Mouse (Mus musculus): Measurements from ENCODE around the gene Unc93b1. TPM values are rescaled to one million over a fixed set of nuclear protein-coding genes. Genes with fewer than 3 reads are reported as not detected.

Unc93b1 gene
- polyA plus RNA-seq, 1 experiment from 2014 or later, result 4.5 TPM

GRCm38 (mm10) chr19:3975866-3976265 is 40.9 kb downstream of the Unc93b1 start:
- 65% methylated on average over 2 of the region's 2 CpGs for WGBS (ENCODE audit: insufficient replicate concordance)
- Histone ChIP-seq H3K4me1 (ENCODE audit: control insufficient read depth, insufficient read depth, low read length) (no peaks in the 10 kb centered on the region), H3K36me3 (ENCODE audit: control insufficient read depth, insufficient read depth, low read length) (no peaks in the 10 kb centered on the region), H3K9ac (ENCODE audit: low read depth, low read length) (no peak overlapping the region), H3K9me3 (replicated peaks; ENCODE audit: control insufficient read depth, low read length) (no peaks in the 10 kb centered on the region), H3K4me3 (ENCODE audit: low read depth, low read length) (no peak overlapping the region), H3K4me2 (no peak overlapping the region), H3K27me3 (ENCODE audit: control insufficient read depth, insufficient read depth, low read length) (no peaks in the 10 kb centered on the region), H3K27ac (ENCODE audit: low read depth, low read length) (no peak overlapping the region)
- no peak for ATAC-seq (replicated peaks; ENCODE audit: insufficient number of reproducible peaks, low FRiP score, low TSS enrichment)

DNA sequence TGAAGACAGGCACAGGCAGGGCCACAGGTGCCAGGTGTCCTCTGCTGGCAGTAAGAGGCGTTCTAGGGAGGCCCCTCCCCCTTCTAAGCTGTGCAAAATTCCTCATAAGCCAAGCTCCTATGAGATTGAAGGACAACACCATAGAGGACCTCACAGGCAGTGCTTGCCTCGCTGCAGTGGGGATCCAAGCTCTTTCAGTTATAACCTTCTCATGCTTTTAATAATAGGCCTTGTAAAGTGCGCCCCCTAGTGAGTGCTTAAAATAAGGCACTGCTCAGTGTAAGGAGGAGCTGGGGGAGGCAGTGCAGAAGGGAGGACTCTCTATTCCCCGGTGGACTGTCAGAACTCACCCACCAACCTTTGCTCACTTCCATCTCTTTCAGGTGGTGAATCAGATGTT is 45.3 kb downstream of the Unc93b1 start:
- WGBS (ENCODE audit: insufficient replicate concordance), result 16% methylated on average over 4 of the region's 4 CpGs
- H3K27ac ChIP-seq (ENCODE audit: low read depth, low read length), result no peak overlapping the region

GRCm38 (mm10) chr19:3980917-3981316 is 45.9 kb downstream of the Unc93b1 start:
- Histone ChIP-seq H3K9me3 (replicated peaks; ENCODE audit: control insufficient read depth, low read length) (no peaks in the 10 kb centered on the region), H3K36me3 (ENCODE audit: control insufficient read depth, insufficient read depth, low read length) (no peaks in the 10 kb centered on the region), H3K27ac (ENCODE audit: low read depth, low read length) (no peak overlapping the region), H3K27me3 (ENCODE audit: control insufficient read depth, insufficient read depth, low read length) (no peaks in the 10 kb centered on the region), H3K4me1 (ENCODE audit: control insufficient read depth, insufficient read depth, low read length) (peaks cover 15% of the 10 kb centered on the region), H3K4me3 (ENCODE audit: low read depth, low read length) (no peak overlapping the region), H3K9ac (ENCODE audit: low read depth, low read length) (no peak overlapping the region), H3K4me2 (no peak overlapping the region)
- 75% methylated on average over 9 of the region's 9 CpGs for WGBS (ENCODE audit: insufficient replicate concordance)
- ATAC-seq (replicated peaks; ENCODE audit: insufficient number of reproducible peaks, low FRiP score, low TSS enrichment), result no peak

More for the DNA sequence above, 45.3 kb downstream of the Unc93b1 start:
- H3K4me3 ChIP-seq (ENCODE audit: low read depth, low read length), result no peak overlapping the region
- H3K9ac ChIP-seq (ENCODE audit: low read depth, low read length), result no peak overlapping the region
- peaks cover 9% of the 10 kb centered on the region for H3K4me1 ChIP-seq (ENCODE audit: control insufficient read depth, insufficient read depth, low read length)
- no peak for ATAC-seq (replicated peaks; ENCODE audit: insufficient number of reproducible peaks, low FRiP score, low TSS enrichment)
- no peak overlapping the region for H3K4me2 ChIP-seq
- no peaks in the 10 kb centered on the region for H3K9me3 ChIP-seq (replicated peaks; ENCODE audit: control insufficient read depth, low read length)
- H3K36me3 ChIP-seq (ENCODE audit: control insufficient read depth, insufficient read depth, low read length), result no peaks in the 10 kb centered on the region
- no peaks in the 10 kb centered on the region for H3K27me3 ChIP-seq (ENCODE audit: control insufficient read depth, insufficient read depth, low read length)

DNA sequence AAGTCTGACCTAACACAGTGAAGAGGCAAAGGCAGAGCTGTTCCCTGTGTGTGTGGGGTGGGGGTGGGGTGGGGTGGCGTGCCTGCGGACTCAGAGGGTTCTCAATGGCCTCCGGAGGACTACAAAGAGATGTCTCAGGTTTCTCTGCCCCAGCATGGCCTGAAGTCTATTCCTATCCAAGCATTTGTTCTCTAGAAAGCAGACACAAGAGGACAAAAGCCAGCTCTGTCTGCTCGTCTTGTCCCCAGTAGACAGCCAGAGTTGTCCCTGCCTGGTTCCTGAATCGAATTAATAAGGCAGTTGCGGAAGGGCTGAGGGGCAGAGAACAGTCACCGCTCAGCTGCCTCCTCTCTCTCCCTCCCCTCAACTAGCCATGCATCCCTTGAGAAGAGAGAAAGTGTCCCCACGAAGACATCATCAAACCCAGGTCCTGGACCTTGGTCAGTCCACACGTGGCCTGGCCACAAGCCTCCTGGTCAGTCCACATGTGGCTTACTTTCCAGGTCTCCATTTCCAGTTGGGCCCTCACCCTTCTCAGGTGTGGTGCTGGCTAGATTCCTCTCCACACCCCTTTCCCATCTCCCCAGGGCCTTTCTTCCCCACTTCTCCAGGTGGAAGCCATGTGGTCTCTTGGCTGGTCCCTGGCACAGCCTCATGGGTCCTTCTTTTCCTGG is 48.7 kb downstream of the Unc93b1 start:
- WGBS (ENCODE audit: insufficient replicate concordance), result 56% methylated on average over 9 of the region's 9 CpGs
- Histone ChIP-seq H3K36me3 (ENCODE audit: control insufficient read depth, insufficient read depth, low read length) (peaks cover 3% of the 10 kb centered on the region; the same call in 1 of the 2 replicates), H3K9me3 (replicated peaks; ENCODE audit: control insufficient read depth, low read length) (0 out of 2 replicates have a peak, but pooled peaks cover under 1% of the 10 kb centered on the region), H3K27me3 (ENCODE audit: control insufficient read depth, insufficient read depth, low read length) (no peaks in the 10 kb centered on the region), H3K4me3 (ENCODE audit: low read depth, low read length) (no peak overlapping the region), H3K9ac (ENCODE audit: low read depth, low read length) (no peak overlapping the region), H3K4me2 (no peak overlapping the region), H3K27ac (ENCODE audit: low read depth, low read length) (no peak overlapping the region), H3K4me1 (ENCODE audit: control insufficient read depth, insufficient read depth, low read length) (peaks cover 26% of the 10 kb centered on the region)
- ATAC-seq (replicated peaks; ENCODE audit: insufficient number of reproducible peaks, low FRiP score, low TSS enrichment), result no peak

DNA sequence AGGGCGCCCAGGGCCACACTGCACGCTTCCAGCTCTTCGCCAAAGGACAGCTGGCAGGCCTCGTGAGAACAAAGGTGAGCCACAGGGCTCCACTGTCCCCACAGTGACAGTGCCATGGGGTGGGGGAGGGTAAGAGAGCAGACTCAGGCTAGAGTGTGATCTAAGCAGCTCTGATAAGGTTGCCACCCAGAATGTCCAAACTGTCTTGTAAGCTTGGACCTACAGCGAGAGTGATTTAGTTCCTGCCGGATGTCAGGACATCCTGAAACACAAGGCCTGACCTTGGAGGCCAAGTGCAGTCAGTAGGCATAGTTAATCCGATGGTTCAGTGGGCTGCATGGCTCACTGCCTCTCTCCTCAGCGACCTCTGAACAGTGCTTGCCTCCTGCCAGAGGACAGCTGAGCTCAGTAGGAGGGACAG is 50.3 kb downstream of the Unc93b1 start:
- Histone ChIP-seq H3K9ac (ENCODE audit: low read depth, low read length) (0 out of 2 replicates have a peak overlapping the region, but pooled peaks have one; percentile 1), H3K27me3 (ENCODE audit: control insufficient read depth, insufficient read depth, low read length) (no peaks in the 10 kb centered on the region), H3K4me2 (no peak overlapping the region), H3K4me1 (ENCODE audit: control insufficient read depth, insufficient read depth, low read length) (peaks cover 26% of the 10 kb centered on the region), H3K36me3 (ENCODE audit: control insufficient read depth, insufficient read depth, low read length) (peaks cover 3% of the 10 kb centered on the region; the same call in 1 of the 2 replicates), H3K4me3 (ENCODE audit: low read depth, low read length) (no peak overlapping the region), H3K27ac (ENCODE audit: low read depth, low read length) (peak overlapping the region; percentile 11), H3K9me3 (replicated peaks; ENCODE audit: control insufficient read depth, low read length) (0 out of 2 replicates have a peak, but pooled peaks cover 2% of the 10 kb centered on the region)
- no peak for ATAC-seq (replicated peaks; ENCODE audit: insufficient number of reproducible peaks, low FRiP score, low TSS enrichment)
- WGBS (ENCODE audit: insufficient replicate concordance), result 29% methylated on average over 8 of the region's 8 CpGs

GRCm38 (mm10) chr19:3986334-3986733 is 51.3 kb downstream of the Unc93b1 start, which contains the start of gene Acy3:
Gene Acy3 (plus strand): TSS chr19:3986570.
- WGBS (ENCODE audit: insufficient replicate concordance), result 17% methylated on average over 8 of the region's 8 CpGs
- peak within 1 kb of the TSS; percentile 27 for H3K4me2 ChIP-seq
- peaks cover 3% of the 10 kb centered on the region; the same call in 1 of the 2 replicates for H3K36me3 ChIP-seq (ENCODE audit: control insufficient read depth, insufficient read depth, low read length)
- peak; percentile 39; the same call in 1 of the 2 replicates for ATAC-seq (replicated peaks; ENCODE audit: insufficient number of reproducible peaks, low FRiP score, low TSS enrichment)
- no peak within 1 kb of the TSS for H3K4me3 ChIP-seq (ENCODE audit: low read depth, low read length)
- peak within 1 kb of the TSS; percentile 30 for H3K9ac ChIP-seq (ENCODE audit: low read depth, low read length)
- H3K4me1 ChIP-seq (ENCODE audit: control insufficient read depth, insufficient read depth, low read length), result peaks cover 26% of the 10 kb centered on the region
- H3K27ac ChIP-seq (ENCODE audit: low read depth, low read length), result peak within 1 kb of the TSS; percentile 11
- 0 out of 2 replicates have a peak, but pooled peaks cover 2% of the 10 kb centered on the region for H3K9me3 ChIP-seq (replicated peaks; ENCODE audit: control insufficient read depth, low read length)
- no peaks in the 10 kb centered on the region for H3K27me3 ChIP-seq (ENCODE audit: control insufficient read depth, insufficient read depth, low read length)

DNA sequence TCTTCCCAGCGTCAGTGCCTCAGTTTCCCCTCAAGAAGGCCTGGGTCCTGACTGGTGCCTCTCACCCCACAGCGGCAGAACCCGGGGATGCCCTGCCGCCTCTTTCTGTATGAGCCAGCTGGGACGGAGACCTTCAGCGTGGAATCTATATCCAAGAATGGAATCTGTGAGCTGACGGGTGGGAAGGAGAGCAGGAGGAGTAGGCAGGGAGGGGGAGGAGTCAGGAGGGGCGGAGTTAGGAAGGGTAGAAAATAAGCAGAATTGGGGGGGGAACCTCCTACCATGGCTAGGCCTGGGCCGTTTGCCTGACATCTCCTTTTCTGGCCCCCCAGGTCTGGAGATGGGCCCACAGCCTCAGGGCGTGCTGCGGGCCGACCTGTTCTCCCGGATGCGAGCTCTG is 53.1 kb downstream of the Unc93b1 start:
- Histone ChIP-seq H3K4me3 (ENCODE audit: low read depth, low read length) (no peak overlapping the region), H3K27me3 (ENCODE audit: control insufficient read depth, insufficient read depth, low read length) (no peaks in the 10 kb centered on the region; the same call in 1 of the 2 replicates), H3K4me1 (ENCODE audit: control insufficient read depth, insufficient read depth, low read length) (peaks cover 26% of the 10 kb centered on the region), H3K4me2 (no peak overlapping the region), H3K36me3 (ENCODE audit: control insufficient read depth, insufficient read depth, low read length) (peaks cover 3% of the 10 kb centered on the region; the same call in 1 of the 2 replicates), H3K9ac (ENCODE audit: low read depth, low read length) (no peak overlapping the region), H3K9me3 (replicated peaks; ENCODE audit: control insufficient read depth, low read length) (0 out of 2 replicates have a peak, but pooled peaks cover 2% of the 10 kb centered on the region), H3K27ac (ENCODE audit: low read depth, low read length) (no peak overlapping the region)
- no peak for ATAC-seq (replicated peaks; ENCODE audit: insufficient number of reproducible peaks, low FRiP score, low TSS enrichment)
- 76% methylated on average over 14 of the region's 14 CpGs for WGBS (ENCODE audit: insufficient replicate concordance)

DNA sequence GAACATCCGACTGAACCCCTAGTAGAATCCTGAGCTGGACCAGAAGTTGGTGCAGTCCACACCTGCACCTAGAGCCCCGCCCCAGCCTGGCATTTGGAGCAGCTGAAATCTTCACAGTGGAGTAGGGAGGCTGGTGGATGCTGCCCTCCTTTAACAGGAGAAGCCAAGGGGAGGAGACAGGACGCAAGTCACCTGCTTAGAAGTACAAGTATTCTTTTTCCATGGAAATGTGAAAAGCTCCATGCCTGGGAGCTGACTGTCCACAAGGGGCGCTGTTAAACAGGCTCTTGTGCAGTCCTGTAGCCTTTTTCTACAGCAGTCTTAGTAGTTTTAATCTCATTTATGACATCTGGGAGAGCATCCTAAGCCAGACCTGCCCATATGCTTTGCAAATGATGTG is 53.8 kb downstream of the Unc93b1 start:
- ATAC-seq (replicated peaks; ENCODE audit: insufficient number of reproducible peaks, low FRiP score, low TSS enrichment), result no peak
- 80% methylated on average over 4 of the region's 4 CpGs for WGBS (ENCODE audit: insufficient replicate concordance)
- Histone ChIP-seq H3K9ac (ENCODE audit: low read depth, low read length) (no peak overlapping the region), H3K4me2 (no peak overlapping the region), H3K36me3 (ENCODE audit: control insufficient read depth, insufficient read depth, low read length) (peaks cover 3% of the 10 kb centered on the region; the same call in 1 of the 2 replicates), H3K4me3 (ENCODE audit: low read depth, low read length) (no peak overlapping the region), H3K27ac (ENCODE audit: low read depth, low read length) (no peak overlapping the region), H3K27me3 (ENCODE audit: control insufficient read depth, insufficient read depth, low read length) (no peaks in the 10 kb centered on the region; the same call in 1 of the 2 replicates), H3K4me1 (ENCODE audit: control insufficient read depth, insufficient read depth, low read length) (peaks cover 23% of the 10 kb centered on the region), H3K9me3 (replicated peaks; ENCODE audit: control insufficient read depth, low read length) (0 out of 2 replicates have a peak, but pooled peaks cover 2% of the 10 kb centered on the region)

All from heart, embryonic 11.5 days (tissue).